Comparison of ENCODE assay signal across 8 mouse cellular contexts in genomic region chr6:86732276-86733173, GRCm38 (mm10). TPM values are rescaled to one million over a fixed set of nuclear protein-coding genes. Genes with fewer than 3 reads are reported as not detected.
DNase-seq lines count a peak whose midpoint lies in the region; ATAC-seq lines count a peak whose summit lies in the region.

No protein-coding gene starts in this region.

- peak overlapping the region; percentile 100 for H3K4me2 ChIP-seq in liver, embryonic 16.5 days (ENCODE audit: low read depth, low read length)

- peak; percentile 25 for DNase-seq in adrenal gland, adult 8-10 months
- DNase-seq in adrenal gland, postnatal 14 days: no peak
- DNase-seq in CD4-positive, CD25-positive, alpha-beta regulatory T cell, adult 2 months (ENCODE audit: low read depth, low spot score): peak; percentile 37
- DNase-seq in cerebellum, postnatal 10 days: peak; percentile 77 to 79
- peak; percentile 22 to 37 for DNase-seq in frontal cortex, postnatal 14 days (ENCODE audit: low spot score in 2 of 2)
- DNase-seq in right cerebral cortex, adult 2 months (ENCODE audit: low spot score in 2 of 2): peak; percentile 41 to 45

- no peaks in the 10 kb centered on the region for H3K27me3 ChIP-seq in liver, embryonic 16.5 days (ENCODE audit: control insufficient read depth, insufficient read depth, low read depth, low read length)

- H3K4me1 ChIP-seq in liver, embryonic 16.5 days (ENCODE audit: control insufficient read depth, low read depth, low read length): peaks cover 17% of the 10 kb centered on the region

- ATAC-seq in inflammation-experienced regulatory T-cells, adult 6 months: peak; percentile 18
- ATAC-seq in liver, embryonic 16.5 days (ENCODE audit: low read depth): peak; percentile 9

- peak overlapping the region; percentile 90 for H3K27ac ChIP-seq in liver, embryonic 16.5 days (ENCODE audit: low read length)

- H3K36me3 ChIP-seq in liver, embryonic 16.5 days (ENCODE audit: control insufficient read depth, insufficient read depth): no peaks in the 10 kb centered on the region

- WGBS in liver, embryonic 16.5 days (ENCODE audit: insufficient replicate concordance): under 1% methylated on average over 58 of the region's 62 CpGs

- H3K9me3 ChIP-seq in liver, embryonic 16.5 days (replicated peaks; ENCODE audit: control insufficient read depth, low read length): no peaks in the 10 kb centered on the region

- H3K4me3 ChIP-seq in liver, embryonic 16.5 days (ENCODE audit: low read depth, low read length): peak overlapping the region; percentile 87

- H3K9ac ChIP-seq in liver, embryonic 16.5 days (ENCODE audit: low read depth, low read length): peak overlapping the region; percentile 91

RNA-seq across cellular contexts. Expression of gene Gmcl1, which starts 0.7 kb away (rescaled TPM):
- 10 to 100 TPM; 22.4 to 23.6 (median 22.7) TPM for total RNA-seq in adrenal gland, adult 8-10 months (2022)
- total RNA-seq in adrenal gland, postnatal 14 days (2021): 13.7 and 16.2 TPM in 2 replicates
- polyA plus RNA-seq in inflammation-experienced regulatory T-cells, adult 6 months (2017; shearing (Covaris generic)): 10 to 100 TPM; 11.9 to 15.7 (median 13.4) TPM
- polyA plus RNA-seq in liver, embryonic 16.5 days (2015; fragmentation: Nextera tagmentation; extraction: Ambion mirVana): 5.8 and 6.0 TPM in 2 replicates

RNA-seq across cellular contexts. Expression of gene Snrnp27, which starts 48.2 kb away (rescaled TPM):
- total RNA-seq in adrenal gland, adult 8-10 months (2022): 10 to 100 TPM; 54.4 to 57.5 (median 55.9) TPM
- 65.4 and 68.1 TPM in 2 replicates for total RNA-seq in adrenal gland, postnatal 14 days (2021)
- 100 to 1,000 TPM; 110 to 152 (median 125) TPM for polyA plus RNA-seq in inflammation-experienced regulatory T-cells, adult 6 months (2017; shearing (Covaris generic))
- polyA plus RNA-seq in liver, embryonic 16.5 days (2015; fragmentation: Nextera tagmentation; extraction: Ambion mirVana): 35.6 and 47.6 TPM in 2 replicates
